21 mouse cellular contexts compared by ENCODE assay signal in genomic region chr9:21741514-21741913, GRCm38 (mm10). TPM values are rescaled to one million over a fixed set of nuclear protein-coding genes. Genes with fewer than 3 reads are reported as not detected.
"Had no signal": no experiment of that assay in that cellular context is flagged by ENCODE, and none has a peak within 500 bp of the region (broad histone marks: within the 10 kb centered on the region; RNA-seq: fewer than 3 reads in every experiment).

No protein-coding gene starts in this region.

- H3K4me2 ChIP-seq: limb, embryonic 13.5 days; lung, embryonic 14.5 days; midbrain, embryonic 11.5 days; neural tube, embryonic 12.5 days; neural tube, embryonic 15.5 days had no signal

- H3K4me3 ChIP-seq: layer of hippocampus, adult 2 months; limb, embryonic 10.5 days; limb, embryonic 13.5 days; megakaryocyte, embryonic 14.5 days; neural tube, embryonic 12.5 days; neural tube, embryonic 15.5 days had no signal

- H3K4me1 ChIP-seq: limb, embryonic 10.5 days; limb, embryonic 13.5 days; neural tube, embryonic 12.5 days; neural tube, embryonic 15.5 days had no signal

- ATAC-seq: inflammation-experienced regulatory T-cells, adult 6 months; intestine, embryonic 16.5 days; lung, postnatal 0 days had no signal

- H3K27me3 ChIP-seq: limb, embryonic 13.5 days; megakaryocyte, embryonic 14.5 days; neural tube, embryonic 12.5 days; neural tube, embryonic 15.5 days had no signal

- DNase-seq: kidney, adult 2 months; kidney, postnatal 25 days; layer of hippocampus, adult 9-11 months; lung, embryonic 14.5 days; midbrain, embryonic 14.5 days; right cerebral cortex, adult 18-20 months; right cerebral cortex, postnatal 14 days; right cerebral cortex, postnatal 4 days; thymus, adult 18-20 months had no signal

- H3K9me3 ChIP-seq: limb, embryonic 10.5 days; limb, embryonic 13.5 days; megakaryocyte, embryonic 14.5 days; neural tube, embryonic 12.5 days; neural tube, embryonic 15.5 days had no signal

- H3K27ac ChIP-seq: kidney, postnatal 0 days; layer of hippocampus, adult 2 months; limb, embryonic 10.5 days; limb, embryonic 13.5 days; macrophage; neural tube, embryonic 12.5 days; neural tube, embryonic 15.5 days had no signal

- H3K9ac ChIP-seq: limb, embryonic 13.5 days; lung, embryonic 14.5 days; neural tube, embryonic 12.5 days; neural tube, embryonic 15.5 days had no signal

RNA-seq across cellular contexts. Expression of gene Kank2, which starts 57.0 kb away (rescaled TPM):
- polyA plus RNA-seq: inflammation-experienced regulatory T-cells, adult 6 months had no signal
